Mouse (Mus musculus): ENCODE measurements at regions not wholly inside any gene's neighbourhood (a gene's known extent, or its start where the extent isn't known, plus 50 kb on each side); places are given as distances from the start of the nearest gene placed in this dataset.

- TF ChIP-seq EP300 (IDR thresholded peaks at IDR 0.05; ENCODE audit: low read length) (no peak), TCF12 (IDR thresholded peaks at IDR 0.05; ENCODE audit: low read depth, low read length) (no peak), USF1 (IDR thresholded peaks at IDR 0.05; ENCODE audit: low read depth, low read length) (no peak), TBP (conservative IDR thresholded peaks at IDR 0.05; ENCODE audit: low read depth, low read length) (no peak), POLR2AphosphoS2 (IDR thresholded peaks at IDR 0.05; ENCODE audit: low read depth, low read length) (no peak), ZMIZ1 (IDR thresholded peaks at IDR 0.05; ENCODE audit: low read depth, low read length) (no peak), E2F4 (IDR thresholded peaks at IDR 0.05; ENCODE audit: insufficient replicate concordance, low read depth, low read length) (no peak), CTCF (conservative IDR thresholded peaks at IDR 0.05 in 1 of 2, IDR thresholded peaks at IDR 0.05 in 1 of 2; ENCODE audit: low read depth in 2 of 2, low read length in 2 of 2) (no peak)
Observed at GRCm38 (mm10) chr17:52149068-52149467, 316.0 kb upstream of the Satb1 start.

Measured in CH12.LX (cell line).